ENCODE assay signal across 34 mouse cellular contexts in genomic region chr3:80818619-80819018, GRCm38 (mm10). TPM values are rescaled to one million over a fixed set of nuclear protein-coding genes. Genes with fewer than 3 reads are reported as not detected.
"Had no signal": no experiment of that assay in that cellular context is flagged by ENCODE, and none has a peak within 500 bp of the region (broad histone marks: within the 10 kb centered on the region; RNA-seq: fewer than 3 reads in every experiment).

No protein-coding gene starts in this region.

- ATAC-seq: liver, embryonic 12.5 days; liver, postnatal 0 days; lung, postnatal 0 days; midbrain, embryonic 13.5 days; midbrain, embryonic 15.5 days; midbrain, embryonic 16.5 days had no signal

- DNase-seq: left cerebral cortex, postnatal 4 days; liver; liver, embryonic 13.5 days; liver, postnatal 0 days; lung, adult 18-20 months; lung, adult 2 months; lung, embryonic 14.5 days; lung, postnatal 10 days; lung, postnatal 14 days; lung, postnatal 36 days; lung, postnatal 4 days; midbrain, embryonic 14.5 days had no signal

- H3K27ac ChIP-seq: limb, embryonic 10.5 days; limb, embryonic 12.5 days; limb, embryonic 13.5 days; limb, embryonic 15.5 days; liver, embryonic 12.5 days; liver, embryonic 13.5 days; liver, embryonic 14.5 days; liver, embryonic 15.5 days; lung, embryonic 15.5 days; macrophage; midbrain, embryonic 10.5 days; midbrain, embryonic 12.5 days; midbrain, embryonic 13.5 days; midbrain, embryonic 15.5 days; neural tube, embryonic 12.5 days had no signal

- H3K4me3 ChIP-seq: limb, embryonic 10.5 days; limb, embryonic 12.5 days; limb, embryonic 13.5 days; limb, embryonic 15.5 days; liver, embryonic 12.5 days; liver, embryonic 13.5 days; liver, embryonic 15.5 days; lung, embryonic 15.5 days; megakaryocyte, embryonic 14.5 days; midbrain, embryonic 10.5 days; midbrain, embryonic 12.5 days; midbrain, embryonic 13.5 days; midbrain, embryonic 15.5 days; myocyte; neural tube, embryonic 12.5 days had no signal

RNA-seq across cellular contexts. Expression of gene Gria2, which starts 16.0 kb away (rescaled TPM):
- total RNA-seq: liver, adult 2 months; megakaryocyte, adult 5-6 weeks; megakaryocyte-erythroid progenitor cell, adult 5-6 weeks; monocyte, adult 5-6 weeks had no signal
